Mouse (Mus musculus) lung, postnatal 14 days (tissue): ENCODE data around the gene Sp2.

Experiments used
- DNase-seq: peaks from one replicate; pipeline ENCODE4 v3.0.0; 2021

Sp2 gene

DNA sequence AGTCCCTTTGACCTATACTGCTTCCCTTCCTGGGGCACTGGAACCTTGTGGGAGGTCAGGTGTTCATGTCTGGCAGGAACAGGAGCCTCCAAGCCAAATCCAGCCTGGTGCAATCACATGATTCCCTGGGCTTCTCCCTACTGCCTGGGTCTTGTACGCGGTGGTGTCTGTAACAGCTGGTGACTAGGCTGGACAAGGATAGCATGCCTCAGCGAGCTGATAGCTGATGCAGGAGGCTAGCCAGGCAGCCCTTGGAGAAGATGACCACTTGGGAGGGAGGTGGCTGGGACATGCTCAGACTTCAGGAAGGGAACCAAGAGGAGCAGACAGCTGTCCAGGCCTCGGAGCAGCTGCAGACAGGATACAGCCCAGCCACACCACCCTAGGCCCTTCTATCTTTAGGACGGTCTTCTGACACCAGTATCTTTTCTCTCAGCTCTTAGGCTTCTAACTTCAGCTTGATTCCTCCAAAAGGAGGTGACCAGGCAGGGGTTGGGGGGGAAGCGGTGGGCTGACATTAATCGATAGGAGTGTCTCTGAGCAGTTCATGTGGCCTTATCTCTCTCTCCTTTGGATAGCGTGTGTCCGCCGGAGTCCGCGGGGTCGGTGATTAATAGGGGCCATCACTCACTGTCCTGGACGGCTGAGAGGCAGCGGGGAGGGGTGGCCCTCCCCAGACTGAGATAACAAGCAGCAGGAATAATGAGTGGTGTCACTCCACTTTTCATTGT lies 76.2 kb downstream of the Sp2 start:
- DNase-seq: no peak
